8 mouse cellular contexts compared by ENCODE assay signal in the genomic region with DNA sequence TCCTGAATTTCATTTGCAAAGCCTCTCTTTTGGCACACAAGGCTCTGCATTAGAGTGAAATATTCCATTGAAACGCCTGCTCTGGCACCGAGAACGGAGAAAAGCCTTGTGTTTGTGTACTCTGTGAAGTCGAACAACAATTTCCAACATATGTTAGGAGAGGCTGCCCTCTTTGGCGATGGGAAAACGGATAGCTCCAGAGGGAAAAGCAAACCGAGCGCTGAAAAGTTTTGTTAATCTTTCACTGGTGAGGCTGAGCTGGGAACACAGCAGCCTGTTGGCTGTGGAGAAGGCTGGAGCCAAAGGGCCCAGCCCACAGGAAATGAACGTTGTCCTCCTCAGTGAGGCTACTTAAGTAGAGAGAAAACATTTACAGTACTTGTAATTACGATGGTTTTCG.
A peak's percentile ranks its signal among the peaks of the same experiment; 100 is the strongest.
DNase-seq lines count a peak whose midpoint lies in the region; ATAC-seq and TF ChIP-seq lines count a peak whose summit lies in the region.

No protein-coding gene starts in this region.

- H3K36me3 ChIP-seq in heart, embryonic 13.5 days: no peaks in the 10 kb centered on the region
- H3K36me3 ChIP-seq in heart, embryonic 10.5 days: no peaks in the 10 kb centered on the region
- no peaks in the 10 kb centered on the region for H3K36me3 ChIP-seq in embryonic facial prominence, embryonic 14.5 days (ENCODE audit: control insufficient read depth, insufficient read depth, low read length)
- no peaks in the 10 kb centered on the region for H3K36me3 ChIP-seq in kidney, embryonic 14.5 days (ENCODE audit: control insufficient read depth, insufficient read depth, low read length)
- no peaks in the 10 kb centered on the region for H3K36me3 ChIP-seq in thymus, adult 2 months (ENCODE audit: control insufficient read depth, insufficient read depth, low read length)

- no peak overlapping the region for H3K27ac ChIP-seq in heart, embryonic 13.5 days (replicated peaks)
- no peak overlapping the region for H3K27ac ChIP-seq in heart, embryonic 10.5 days
- H3K27ac ChIP-seq in embryonic facial prominence, embryonic 14.5 days (replicated peaks; ENCODE audit: low read depth, low read length): peak overlapping the region; percentile 70
- no peak overlapping the region for H3K27ac ChIP-seq in kidney, embryonic 14.5 days (ENCODE audit: low read depth, low read length)
- no peak overlapping the region for H3K27ac ChIP-seq in thymus, adult 2 months (ENCODE audit: control insufficient read depth, insufficient read depth, low read length)

- H3K4me1 ChIP-seq in heart, embryonic 13.5 days: no peaks in the 10 kb centered on the region
- no peaks in the 10 kb centered on the region for H3K4me1 ChIP-seq in heart, embryonic 10.5 days
- peaks cover 15% of the 10 kb centered on the region for H3K4me1 ChIP-seq in embryonic facial prominence, embryonic 14.5 days (ENCODE audit: control insufficient read depth, insufficient read depth, low read length)
- H3K4me1 ChIP-seq in kidney, embryonic 14.5 days (ENCODE audit: control insufficient read depth, insufficient read depth, low read length): peaks cover 4% of the 10 kb centered on the region; the same call in 1 of the 2 replicates
- H3K4me1 ChIP-seq in thymus, adult 2 months (replicated peaks; ENCODE audit: control insufficient read depth, insufficient read depth, low read length): no peaks in the 10 kb centered on the region

- 0 out of 2 replicates have a peak overlapping the region, but pooled peaks have one; percentile 12 for H3K9ac ChIP-seq in heart, embryonic 13.5 days
- no peak overlapping the region for H3K9ac ChIP-seq in embryonic facial prominence, embryonic 14.5 days (ENCODE audit: low read depth, low read length)
- no peak overlapping the region for H3K9ac ChIP-seq in kidney, embryonic 14.5 days (ENCODE audit: low read depth, low read length)

- no peak for ATAC-seq in heart, embryonic 13.5 days (ENCODE audit: extremely low read depth, insufficient number of reproducible peaks, low FRiP score, low TSS enrichment)
- peak; percentile 65; the same call in 1 of the 2 replicates for ATAC-seq in embryonic facial prominence, embryonic 14.5 days (ENCODE audit: low read depth)
- peak; percentile 62; the same call in 1 of the 2 replicates for ATAC-seq in kidney, embryonic 14.5 days (ENCODE audit: low FRiP score, low TSS enrichment)

- no peak for TF ChIP-seq POLR2A in thymus, adult 2 months (IDR thresholded peaks at IDR 0.05; ENCODE audit: control insufficient read depth, extremely low read depth, insufficient read depth, low read length, poor library complexity)

- peak overlapping the region; percentile 14; the same call in 1 of the 2 replicates for H3K4me2 ChIP-seq in heart, embryonic 13.5 days
- peak overlapping the region; percentile 45 for H3K4me2 ChIP-seq in embryonic facial prominence, embryonic 14.5 days (ENCODE audit: low read depth, low read length)
- peak overlapping the region; percentile 23 for H3K4me2 ChIP-seq in kidney, embryonic 14.5 days (replicated peaks; ENCODE audit: low read depth, low read length)

- H3K27me3 ChIP-seq in heart, embryonic 13.5 days (replicated peaks): no peaks in the 10 kb centered on the region
- no peaks in the 10 kb centered on the region for H3K27me3 ChIP-seq in heart, embryonic 10.5 days (ENCODE audit: insufficient read depth, poor library complexity, severe bottlenecking)
- H3K27me3 ChIP-seq in embryonic facial prominence, embryonic 14.5 days (replicated peaks; ENCODE audit: control insufficient read depth, insufficient read depth, low read length): no peaks in the 10 kb centered on the region; the same call in 1 of the 2 replicates
- no peaks in the 10 kb centered on the region for H3K27me3 ChIP-seq in kidney, embryonic 14.5 days (ENCODE audit: control insufficient read depth, insufficient read depth, low read length)
- no peaks in the 10 kb centered on the region for H3K27me3 ChIP-seq in thymus, adult 2 months (ENCODE audit: control insufficient read depth, insufficient read depth, low read length)

- TF ChIP-seq CTCF in thymus, adult 2 months (IDR thresholded peaks at IDR 0.05; ENCODE audit: borderline replicate concordance, control insufficient read depth, extremely low read depth, insufficient read depth, low read length, poor library complexity): no peak

- WGBS in heart, embryonic 13.5 days: 40% methylated on average over 11 of the region's 11 CpGs
- WGBS in heart, embryonic 10.5 days: 45% methylated on average over 11 of the region's 11 CpGs
- 10% methylated on average over 11 of the region's 11 CpGs for WGBS in embryonic facial prominence, embryonic 14.5 days
- WGBS in kidney, embryonic 14.5 days: 20% methylated on average over 11 of the region's 11 CpGs
- WGBS in thymus, adult 2 months: 68% methylated on average over 11 of the region's 11 CpGs

- H3K4me3 ChIP-seq in heart, embryonic 13.5 days: no peak overlapping the region
- no peak overlapping the region for H3K4me3 ChIP-seq in heart, embryonic 10.5 days
- peak overlapping the region; percentile 9 for H3K4me3 ChIP-seq in embryonic facial prominence, embryonic 14.5 days (ENCODE audit: low read depth, low read length)
- H3K4me3 ChIP-seq in kidney, embryonic 14.5 days (ENCODE audit: low read length): no peak overlapping the region
- H3K4me3 ChIP-seq in thymus, adult 2 months (ENCODE audit: control insufficient read depth, insufficient read depth, low read length): no peak overlapping the region

- DNase-seq in heart, embryonic 10.5 days (ENCODE audit: low spot score): no peak
- DNase-seq in embryonic facial prominence, embryonic 14.5 days (ENCODE audit: low spot score): peak; percentile 93
- peak; percentile 21 for DNase-seq in mesoderm, embryonic 11.5 days (ENCODE audit: low read depth, low spot score)
- DNase-seq in thymus, postnatal 36 days: no peak
- no peak for DNase-seq in thymus, adult 2 months
- no peak for DNase-seq in B cell, adult 2 months

- H3K9me3 ChIP-seq in heart, embryonic 13.5 days: no peaks in the 10 kb centered on the region
- no peaks in the 10 kb centered on the region for H3K9me3 ChIP-seq in heart, embryonic 10.5 days
- no peaks in the 10 kb centered on the region for H3K9me3 ChIP-seq in embryonic facial prominence, embryonic 14.5 days (ENCODE audit: control insufficient read depth, low read length)
- no peaks in the 10 kb centered on the region for H3K9me3 ChIP-seq in kidney, embryonic 14.5 days (ENCODE audit: control insufficient read depth, low read length)

Comparison
In these comparisons a context has a peak if more than half of its experiments do, and no peak if none do; other contexts are left out.
1. DNase-seq: peak in embryonic facial prominence, embryonic 14.5 days (single experiment) and mesoderm, embryonic 11.5 days (single experiment); none in heart, embryonic 10.5 days (single experiment), thymus, postnatal 36 days (0 of 2), thymus, adult 2 months (single experiment) and B cell, adult 2 months (0 of 2).
2. Peak in every context shown above with its lines, with median percentiles within 50 percentile points of each other: H3K4me2 ChIP-seq.